Mouse (Mus musculus) monocyte, adult 2 months (primary cell): ENCODE measurements around the gene Gm3183.
"Not testable (repeated sequence)": the region's sequence is repeated elsewhere in the genome, so short reads cannot be mapped to it uniquely, and the experiment has no call there.

Source experiments
- DNase-seq, 2 experiments: peaks; one replicate each; pipeline ENCODE4 v3.0.0; 2022; ENCODE audit warnings: low spot score in 2 of 2, low read depth in 1 of 2

Gm3183 gene

GRCm38 (mm10) chr5:94865136-94865535 is at the start of gene Gm3183:
TSS of gene Gm3183 (plus strand) at chr5:94865436.
- not testable (repeated sequence) for DNase-seq
